Mouse (Mus musculus) liver, adult 2 months (tissue): ENCODE measurements around the gene Tead2.

Source experiments
- CTCF ChIP-seq: fragments of 200-500 bp; IDR thresholded peaks from 2 replicates; pipeline ENCODE4 v1.5.1; 2011; ENCODE audit warnings: low read depth, low read length, control low read depth
- POLR2A ChIP-seq: fragments of 200-500 bp; IDR thresholded peaks from 2 replicates; pipeline ENCODE4 v1.6.1; 2011; ENCODE audit warnings: low read length, control low read depth; ENCODE audit not compliant: insufficient read depth; ENCODE audit errors: extremely low read depth

GRCm38 (mm10) chr7:45204380-45205143 is 11.0 kb upstream of the Tead2 start, which contains the start of gene Ccdc155:
- TF ChIP-seq CTCF (no peak), POLR2A (no peak)
